Mouse (Mus musculus) neural tube, embryonic 11.5 days (tissue): Measurements from ENCODE around the gene Nqo1. TPM values are rescaled to one million over a fixed set of nuclear protein-coding genes. Genes with fewer than 3 reads are reported as not detected.

Source experiments
- ATAC-seq: fragments of 200-750 bp; cut with Nextera tagmentation; 2 replicates; pipeline ENCODE4 v1.8.0; 2017; ENCODE audit warnings: moderate number of reproducible peaks, mild to moderate bottlenecking, moderate TSS enrichment, moderate library complexity; ENCODE audit not compliant: insufficient read depth, low FRiP score, low TSS enrichment
- DNase-seq: peaks from one replicate; pipeline ENCODE4 v3.0.0-alpha.2; 2015; ENCODE audit warnings: low spot score
- H3K27ac ChIP-seq: fragments of 300-500 bp; sonication (generic); 2 replicates; pipeline ENCODE4 v1.5.1; 2014; ENCODE audit warnings: low read depth, mild to moderate bottlenecking, low read length
- H3K27me3 ChIP-seq: fragments of 300-500 bp; sonication (generic); 2 replicates; pipeline ENCODE4 v1.6.1; 2014; ENCODE audit warnings: mild to moderate bottlenecking, low read length, mixed read lengths; ENCODE audit not compliant: control insufficient read depth, insufficient read depth
- H3K36me3 ChIP-seq: fragments of 300-500 bp; sonication (generic); 2 replicates; pipeline ENCODE4 v1.6.1; 2014; ENCODE audit warnings: mild to moderate bottlenecking, low read length, moderate library complexity, mixed read lengths; ENCODE audit not compliant: control insufficient read depth, insufficient read depth
- H3K4me1 ChIP-seq: fragments of 300-500 bp; sonication (generic); 2 replicates; pipeline ENCODE4 v1.6.1; 2014; ENCODE audit warnings: low read length, mixed read lengths; ENCODE audit not compliant: control insufficient read depth, insufficient read depth
- H3K4me2 ChIP-seq: fragments of 300-500 bp; sonication (generic); 2 replicates; pipeline ENCODE4 v1.6.1; 2014; ENCODE audit warnings: low read depth, mild to moderate bottlenecking, moderate library complexity
- H3K4me3 ChIP-seq: fragments of 300-500 bp; sonication (generic); 2 replicates; pipeline ENCODE4 v1.5.1; 2014; ENCODE audit warnings: low read depth, low read length
- H3K9ac ChIP-seq: fragments of 300-500 bp; sonication (generic); 2 replicates; pipeline ENCODE4 v1.6.1; 2014; ENCODE audit warnings: mild to moderate bottlenecking, low read length
- H3K9me3 ChIP-seq: fragments of 300-500 bp; sonication (generic); 2 replicates; pipeline ENCODE4 v1.6.1; 2016; ENCODE audit warnings: low read length; ENCODE audit not compliant: control insufficient read depth
- WGBS: fragments of 180-500 bp; shearing (Covaris S2); extraction: QIAGEN DNeasy Blood & Tissue Kit; methylation state at CpG from one replicate; pipeline ENCODE4 v1.1.7; 2014; 5-methylcytosine and 5-hydroxymethylcytosine counted together
- polyA plus RNA-seq: library from polyadenylated mRNA; unstranded; fragments of >200 nt; fragmentation: Nextera tagmentation; extraction: Ambion mirVana; gene quantifications from 2 replicates; pipeline ENCODE4 v1.2.1, GENCODE M21; 2014

The Nqo1 gene
- polyA plus RNA-seq, 1 experiment from 2014 or later: 5.1 TPM

DNA sequence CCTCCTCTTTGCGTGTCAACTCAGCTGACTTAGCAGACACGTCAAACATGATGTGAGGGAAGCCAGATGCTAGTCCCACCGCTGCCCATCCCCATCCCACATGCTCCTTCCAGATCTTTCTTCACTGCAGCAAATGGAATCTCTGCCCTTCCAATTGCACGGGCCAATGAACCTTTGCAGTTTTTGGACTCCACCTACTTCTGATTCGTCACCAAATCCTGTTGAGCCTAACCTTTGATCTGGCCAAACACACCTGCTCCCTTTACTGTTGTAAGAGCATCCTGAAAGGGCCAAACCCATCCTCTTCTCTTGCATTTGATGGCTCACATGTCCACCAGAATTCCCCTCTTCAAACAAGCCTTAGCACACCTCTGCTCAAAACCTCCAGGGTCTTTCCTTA lies 18.4 kb downstream of the Nqo1 start:
- no peaks in the 10 kb centered on the region for H3K4me1 ChIP-seq
- H3K9me3 ChIP-seq: no peaks in the 10 kb centered on the region
- H3K4me2 ChIP-seq: no peak overlapping the region
- no peaks in the 10 kb centered on the region for H3K27me3 ChIP-seq
- 71% methylated on average over 5 of the region's 5 CpGs for WGBS
- no peak overlapping the region for H3K27ac ChIP-seq
- H3K36me3 ChIP-seq: no peaks in the 10 kb centered on the region
- no peak overlapping the region for H3K4me3 ChIP-seq
- H3K9ac ChIP-seq: no peak overlapping the region
- ATAC-seq (no peak), DNase-seq (no peak)

GRCm38 (mm10) chr8:107382898-107383297 lies 20.1 kb downstream of the Nqo1 start:
- H3K9me3 ChIP-seq: no peaks in the 10 kb centered on the region
- H3K4me3 ChIP-seq: no peak overlapping the region
- H3K4me2 ChIP-seq: no peak overlapping the region
- H3K9ac ChIP-seq: no peak overlapping the region
- no peaks in the 10 kb centered on the region for H3K27me3 ChIP-seq
- 76% methylated on average over 4 of the region's 4 CpGs for WGBS
- no peaks in the 10 kb centered on the region for H3K4me1 ChIP-seq
- H3K36me3 ChIP-seq: no peaks in the 10 kb centered on the region
- H3K27ac ChIP-seq: no peak overlapping the region
- DNase-seq (no peak), ATAC-seq (no peak)

DNA sequence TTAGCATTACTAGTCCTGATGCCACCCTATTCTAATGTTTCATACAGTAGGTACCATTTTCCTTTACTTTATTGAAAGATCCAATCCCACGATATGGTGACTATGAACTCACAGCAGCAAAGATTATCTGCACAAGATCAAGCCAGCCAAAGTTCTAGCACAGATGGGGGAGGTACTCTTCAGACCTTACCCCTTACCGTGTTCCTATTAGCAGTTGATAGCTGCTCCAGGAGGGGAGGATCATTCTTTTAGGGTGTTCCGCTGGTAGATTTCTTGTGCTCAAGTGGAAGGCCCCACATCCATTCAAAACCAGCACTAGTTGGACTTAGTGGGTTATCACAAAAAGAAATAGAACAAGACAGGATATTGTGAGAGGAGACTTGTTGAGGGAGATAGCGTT lies 21.3 kb downstream of the Nqo1 start:
- ATAC-seq (no peak), DNase-seq (no peak)
- Histone ChIP-seq H3K4me2 (no peak overlapping the region), H3K9me3 (no peaks in the 10 kb centered on the region), H3K9ac (no peak overlapping the region), H3K36me3 (no peaks in the 10 kb centered on the region), H3K4me1 (no peaks in the 10 kb centered on the region), H3K4me3 (no peak overlapping the region), H3K27ac (no peak overlapping the region), H3K27me3 (no peaks in the 10 kb centered on the region)
- WGBS: 93% methylated on average over 4 of the region's 4 CpGs

DNA sequence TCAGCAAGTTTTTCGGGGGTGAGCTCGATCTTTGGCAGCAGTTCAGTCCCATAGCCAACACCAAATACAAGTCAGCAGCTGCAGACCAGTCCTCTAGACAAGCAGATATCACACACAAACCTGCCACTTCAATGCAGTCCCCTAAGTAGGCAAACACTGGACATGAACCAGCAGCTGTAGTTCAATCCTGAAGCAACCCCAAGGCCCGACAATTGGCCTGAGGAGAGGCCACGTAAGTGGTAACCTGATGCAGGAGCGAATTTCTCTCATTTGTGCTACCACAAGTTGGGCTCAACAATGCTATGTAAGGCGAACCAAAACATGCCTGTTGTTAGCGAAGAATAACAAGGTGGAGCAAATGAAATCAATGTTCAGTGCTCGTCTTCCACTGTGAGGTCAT lies 22.3 kb downstream of the Nqo1 start:
- no peaks in the 10 kb centered on the region for H3K9me3 ChIP-seq
- no peaks in the 10 kb centered on the region for H3K36me3 ChIP-seq
- no peak overlapping the region for H3K4me3 ChIP-seq
- 94% methylated on average over 8 of the region's 8 CpGs for WGBS
- no peaks in the 10 kb centered on the region for H3K4me1 ChIP-seq
- ATAC-seq (no peak), DNase-seq (no peak)
- H3K4me2 ChIP-seq: no peak overlapping the region
- H3K27ac ChIP-seq: no peak overlapping the region
- H3K9ac ChIP-seq: no peak overlapping the region
- no peaks in the 10 kb centered on the region for H3K27me3 ChIP-seq

DNA sequence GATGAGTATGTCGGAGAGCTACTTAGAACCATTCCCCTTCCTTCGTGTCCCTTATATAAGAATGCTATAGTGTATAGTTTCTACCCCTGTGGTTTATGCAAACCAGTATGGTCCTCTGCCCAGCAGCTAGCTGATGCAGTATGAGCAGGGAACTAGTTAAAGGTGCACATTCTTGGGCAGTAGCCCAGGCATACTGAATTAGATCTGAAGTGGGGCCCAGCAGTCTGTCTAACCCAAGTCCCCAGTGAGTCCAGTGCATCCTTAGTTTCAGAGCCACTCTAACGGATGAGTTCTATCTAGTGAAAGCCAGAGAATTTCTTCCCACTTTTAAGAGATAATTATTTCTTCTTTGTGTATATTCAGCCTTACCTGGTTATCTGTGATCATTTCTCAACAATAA lies 25.7 kb downstream of the Nqo1 start:
- no peak for DNase-seq

GRCm38 (mm10) chr8:107370311-107370710 lies 32.7 kb downstream of the Nqo1 start:
- Histone ChIP-seq H3K9me3 (no peaks in the 10 kb centered on the region), H3K4me2 (no peak overlapping the region), H3K36me3 (peaks cover 13% of the 10 kb centered on the region), H3K9ac (no peak overlapping the region), H3K27me3 (no peaks in the 10 kb centered on the region), H3K27ac (no peak overlapping the region), H3K4me3 (no peak overlapping the region), H3K4me1 (no peaks in the 10 kb centered on the region)
- ATAC-seq (no peak), DNase-seq (no peak)
- WGBS: 80% methylated on average over 4 of the region's 4 CpGs

More for the DNA sequence above, 25.7 kb downstream of the Nqo1 start:
- H3K9me3 ChIP-seq: no peaks in the 10 kb centered on the region
- H3K4me3 ChIP-seq: no peak overlapping the region
- H3K27me3 ChIP-seq: no peaks in the 10 kb centered on the region
- WGBS: 93% methylated on average over 3 of the region's 3 CpGs
- no peak overlapping the region for H3K9ac ChIP-seq
- no peak overlapping the region for H3K4me2 ChIP-seq
- H3K36me3 ChIP-seq: no peaks in the 10 kb centered on the region
- H3K4me1 ChIP-seq: no peaks in the 10 kb centered on the region
- H3K27ac ChIP-seq: no peak overlapping the region
- ATAC-seq: no peak

Other genes with a start within 250 kb of the Nqo1 start
- gene Nfat5, start 109.7 kb downstream of the Nqo1 start, polyA plus RNA-seq: 8.8 and 11.2 TPM in 2 replicates
- gene Nob1, start 21.8 kb upstream of the Nqo1 start, polyA plus RNA-seq: 70.3 and 82.5 TPM in 2 replicates
- gene Wwp2, start 33.2 kb upstream of the Nqo1 start, polyA plus RNA-seq: 70.6 and 76.2 TPM in 2 replicates
- 335 and 339 TPM in 2 replicates for gene Psmd7, start 185.3 kb upstream of the Nqo1 start, polyA plus RNA-seq